Mouse (Mus musculus): ENCODE measurements around the gene Ifna7. TPM values are rescaled to one million over a fixed set of nuclear protein-coding genes. Genes with fewer than 3 reads are reported as not detected.

Ifna7 gene
- total and polyA plus RNA-seq, 2 experiments from 2014 or later = not detected

GRCm38 (mm10) chr4:88838828-88839227 is 22.8 kb downstream of the Ifna7 start:
- Histone ChIP-seq H3K9ac (replicated peaks; ENCODE audit: low read length, poor library complexity, severe bottlenecking) (no peak overlapping the region), H3K4me2 (ENCODE audit: low read depth, low read length, poor library complexity, severe bottlenecking) (no peak overlapping the region), H3K27me3 (ENCODE audit: insufficient read depth, low read length) (no peaks in the 10 kb centered on the region), H3K4me3 (ENCODE audit: low read depth, low read length) (no peak overlapping the region), H3K36me3 (ENCODE audit: insufficient read depth, low read length) (no peaks in the 10 kb centered on the region), H3K27ac (ENCODE audit: low read depth, low read length) (no peak overlapping the region), H3K4me1 (ENCODE audit: insufficient read depth, low read length) (no peaks in the 10 kb centered on the region), H3K9me3 (ENCODE audit: low read length) (no peaks in the 10 kb centered on the region)
- ATAC-seq (ENCODE audit: low FRiP score) (no peak), DNase-seq (ENCODE audit: low spot score) (peak; percentile 21)
- WGBS = 53% methylated on average over 3 of the region's 3 CpGs
- peak; percentile 71 for TF ChIP-seq CTCF (IDR thresholded peaks at IDR 0.05)

GRCm38 (mm10) chr4:88840058-88840457 is 24.0 kb downstream of the Ifna7 start:
- ATAC-seq (ENCODE audit: low FRiP score) (no peak), DNase-seq (ENCODE audit: low spot score) (no peak)
- H3K9ac ChIP-seq (replicated peaks; ENCODE audit: low read length, poor library complexity, severe bottlenecking) = no peak overlapping the region
- TF ChIP-seq CTCF (IDR thresholded peaks at IDR 0.05) = no peak
- H3K4me3 ChIP-seq (ENCODE audit: low read depth, low read length) = no peak overlapping the region
- H3K27me3 ChIP-seq (ENCODE audit: insufficient read depth, low read length) = no peaks in the 10 kb centered on the region
- no peaks in the 10 kb centered on the region for H3K9me3 ChIP-seq (ENCODE audit: low read length)
- no peaks in the 10 kb centered on the region for H3K36me3 ChIP-seq (ENCODE audit: insufficient read depth, low read length)
- WGBS = 86% methylated on average over 3 of the region's 3 CpGs
- H3K4me1 ChIP-seq (ENCODE audit: insufficient read depth, low read length) = no peaks in the 10 kb centered on the region
- no peak overlapping the region for H3K4me2 ChIP-seq (ENCODE audit: low read depth, low read length, poor library complexity, severe bottlenecking)
- no peak overlapping the region for H3K27ac ChIP-seq (ENCODE audit: low read depth, low read length)

DNA sequence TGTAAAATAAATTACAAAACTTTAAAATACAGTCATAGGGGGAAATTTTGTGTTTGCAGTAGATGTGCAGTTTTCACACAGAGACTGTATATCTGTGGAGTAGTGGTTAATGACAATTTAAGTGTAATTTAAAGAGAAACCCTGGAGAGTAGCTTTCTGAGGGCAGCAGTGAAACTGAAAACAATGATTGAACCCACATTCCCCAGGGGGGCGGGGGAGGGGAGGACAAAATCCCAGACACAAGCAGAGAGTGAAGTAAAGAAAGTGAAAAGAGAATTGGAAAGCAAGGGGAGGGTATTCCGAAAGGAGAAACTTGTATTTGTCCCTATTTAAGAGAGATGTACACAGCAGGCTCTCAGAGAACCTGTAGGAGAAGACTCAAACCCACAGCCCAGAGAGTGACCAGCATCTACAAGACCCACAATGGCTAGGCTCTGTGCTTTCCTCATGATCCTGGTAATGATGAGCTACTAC is 25.4 kb downstream of the Ifna7 start, which contains the start of gene Ifna4:
Gene Ifna4, plus strand, starts transcription at position 424 of the 474 bp plus-strand sequence.
- no peak within 1 kb of the TSS for H3K27ac ChIP-seq (ENCODE audit: low read depth, low read length)
- DNase-seq (ENCODE audit: low spot score) (no peak), ATAC-seq (ENCODE audit: low FRiP score) (no peak)
- no peaks in the 10 kb centered on the region for H3K27me3 ChIP-seq (ENCODE audit: insufficient read depth, low read length)
- TF ChIP-seq CTCF (IDR thresholded peaks at IDR 0.05) = no peak
- no peaks in the 10 kb centered on the region for H3K36me3 ChIP-seq (ENCODE audit: insufficient read depth, low read length)
- no peak within 1 kb of the TSS for H3K4me3 ChIP-seq (ENCODE audit: low read depth, low read length)
- WGBS = 41% methylated on average over 2 of the region's 2 CpGs
- H3K9me3 ChIP-seq (ENCODE audit: low read length) = no peaks in the 10 kb centered on the region
- H3K9ac ChIP-seq (replicated peaks; ENCODE audit: low read length, poor library complexity, severe bottlenecking) = no peak within 1 kb of the TSS
- H3K4me2 ChIP-seq (ENCODE audit: low read depth, low read length, poor library complexity, severe bottlenecking) = no peak within 1 kb of the TSS
- H3K4me1 ChIP-seq (ENCODE audit: insufficient read depth, low read length) = no peaks in the 10 kb centered on the region

GRCm38 (mm10) chr4:88845334-88845733 is 29.3 kb downstream of the Ifna7 start:
- no peak overlapping the region for H3K4me3 ChIP-seq (ENCODE audit: low read depth, low read length)
- no peak for DNase-seq (ENCODE audit: low spot score)
- H3K27ac ChIP-seq (ENCODE audit: low read depth, low read length) = no peak overlapping the region
- TF ChIP-seq CTCF (IDR thresholded peaks at IDR 0.05) = peak; percentile 42; the same call in 1 of the 2 replicates
- no peaks in the 10 kb centered on the region for H3K4me1 ChIP-seq (ENCODE audit: insufficient read depth, low read length)
- H3K4me2 ChIP-seq (ENCODE audit: low read depth, low read length, poor library complexity, severe bottlenecking) = no peak overlapping the region
- no peaks in the 10 kb centered on the region for H3K36me3 ChIP-seq (ENCODE audit: insufficient read depth, low read length)
- H3K27me3 ChIP-seq (ENCODE audit: insufficient read depth, low read length) = no peaks in the 10 kb centered on the region
- no peaks in the 10 kb centered on the region for H3K9me3 ChIP-seq (ENCODE audit: low read length)
- ATAC-seq (ENCODE audit: low FRiP score) = no peak
- H3K9ac ChIP-seq (replicated peaks; ENCODE audit: low read length, poor library complexity, severe bottlenecking) = no peak overlapping the region
- WGBS = 55% methylated on average over 2 of the region's 2 CpGs

DNA sequence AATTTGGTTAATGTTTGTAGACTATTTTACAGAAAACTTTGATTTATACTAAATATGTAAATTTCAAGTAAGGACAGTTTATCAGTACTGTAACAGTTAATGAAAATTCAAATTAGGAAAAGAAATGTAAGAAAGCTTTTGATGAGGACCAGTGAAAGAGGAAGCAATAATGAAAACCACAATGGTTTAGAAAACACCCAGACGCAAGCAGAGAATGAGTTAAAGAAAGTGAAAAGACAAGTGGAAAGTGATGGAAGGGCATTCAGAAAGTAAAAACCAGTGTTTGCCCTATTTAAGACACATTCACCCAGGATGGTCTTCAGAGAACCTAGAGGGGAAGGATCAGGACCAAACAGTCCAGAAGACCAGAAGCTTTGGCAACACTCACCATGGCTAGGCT is 33.7 kb downstream of the Ifna7 start, which contains the start of gene Ifna1:
Gene Ifna1, plus strand, starts transcription at position 390 of the 400 bp plus-strand sequence.
- Histone ChIP-seq H3K4me3 (ENCODE audit: low read depth, low read length) (no peak within 1 kb of the TSS), H3K9me3 (ENCODE audit: low read length) (no peaks in the 10 kb centered on the region), H3K9ac (replicated peaks; ENCODE audit: low read length, poor library complexity, severe bottlenecking) (no peak within 1 kb of the TSS), H3K4me2 (ENCODE audit: low read depth, low read length, poor library complexity, severe bottlenecking) (no peak within 1 kb of the TSS), H3K36me3 (ENCODE audit: insufficient read depth, low read length) (no peaks in the 10 kb centered on the region), H3K27ac (ENCODE audit: low read depth, low read length) (no peak within 1 kb of the TSS), H3K4me1 (ENCODE audit: insufficient read depth, low read length) (no peaks in the 10 kb centered on the region), H3K27me3 (ENCODE audit: insufficient read depth, low read length) (no peaks in the 10 kb centered on the region)
- DNase-seq (ENCODE audit: low spot score) (no peak), ATAC-seq (ENCODE audit: low FRiP score) (no peak)
- 66% methylated on average over 1 of the region's 1 CpGs for WGBS
- TF ChIP-seq CTCF (IDR thresholded peaks at IDR 0.05) = no peak

GRCm38 (mm10) chr4:88851026-88851763 is 35.2 kb downstream of the Ifna7 start:
- no peaks in the 10 kb centered on the region for H3K27me3 ChIP-seq (ENCODE audit: insufficient read depth, low read length)
- no peaks in the 10 kb centered on the region for H3K9me3 ChIP-seq (ENCODE audit: low read length)
- no peak for TF ChIP-seq CTCF (IDR thresholded peaks at IDR 0.05)
- ATAC-seq (ENCODE audit: low FRiP score) (no peak), DNase-seq (ENCODE audit: low spot score) (no peak)
- 28% methylated on average over 4 of the region's 4 CpGs for WGBS
- no peaks in the 10 kb centered on the region for H3K36me3 ChIP-seq (ENCODE audit: insufficient read depth, low read length)
- H3K27ac ChIP-seq (ENCODE audit: low read depth, low read length) = no peak overlapping the region
- no peaks in the 10 kb centered on the region for H3K4me1 ChIP-seq (ENCODE audit: insufficient read depth, low read length)
- no peak overlapping the region for H3K4me3 ChIP-seq (ENCODE audit: low read depth, low read length)
- H3K9ac ChIP-seq (replicated peaks; ENCODE audit: low read length, poor library complexity, severe bottlenecking) = no peak overlapping the region
- H3K4me2 ChIP-seq (ENCODE audit: low read depth, low read length, poor library complexity, severe bottlenecking) = no peak overlapping the region

All from midbrain, postnatal 0 days (tissue).